ENCODE assay signal across 12 mouse cellular contexts in the genomic region with DNA sequence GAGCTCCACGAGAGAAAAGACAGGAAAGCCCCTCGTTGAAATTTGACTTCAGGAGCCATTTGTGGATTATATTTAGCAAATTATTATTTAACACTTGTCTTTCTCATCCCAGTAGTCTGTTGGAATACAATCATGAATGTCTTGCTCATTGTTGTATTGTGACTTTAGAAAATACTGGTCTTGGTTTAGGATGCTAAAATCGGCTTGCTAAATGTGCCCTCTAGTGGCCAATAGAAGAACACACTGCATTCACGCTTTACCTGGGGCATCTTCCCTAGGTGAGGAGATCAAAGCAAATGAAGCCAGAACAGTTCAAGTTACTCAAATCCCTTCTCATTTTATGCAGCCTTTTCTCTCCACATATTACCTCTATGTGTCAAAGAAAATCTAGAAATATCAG. TPM values are rescaled to one million over a fixed set of nuclear protein-coding genes. Genes with fewer than 3 reads are reported as not detected.
A peak's percentile ranks its signal among the peaks of the same experiment; 100 is the strongest.
DNase-seq lines count a peak whose midpoint lies in the region; ATAC-seq and TF ChIP-seq lines count a peak whose summit lies in the region.
"Had no signal": no experiment of that assay in that cellular context is flagged by ENCODE, and none has a peak within 500 bp of the region (broad histone marks: within the 10 kb centered on the region; RNA-seq: fewer than 3 reads in every experiment).

No protein-coding gene starts in this region.

- 46% methylated on average over 4 of the region's 4 CpGs for WGBS in cerebellum, adult 2 months
- WGBS in embryonic facial prominence, embryonic 11.5 days, result 49% methylated on average over 4 of the region's 4 CpGs

- no peaks in the 10 kb centered on the region for H3K4me1 ChIP-seq in cerebellum, adult 2 months (ENCODE audit: control insufficient read depth, insufficient read depth, low read length)
- no peaks in the 10 kb centered on the region for H3K4me1 ChIP-seq in embryonic facial prominence, embryonic 11.5 days (ENCODE audit: control insufficient read depth, insufficient read depth, low read length)
- H3K4me1 ChIP-seq: limb, embryonic 12.5 days; neural tube, embryonic 13.5 days had no signal

- H3K36me3 ChIP-seq in embryonic facial prominence, embryonic 11.5 days (replicated peaks; ENCODE audit: control insufficient read depth, insufficient read depth, low read depth, low read length), result no peaks in the 10 kb centered on the region
- H3K36me3 ChIP-seq: limb, embryonic 12.5 days; neural tube, embryonic 13.5 days had no signal

- no peak overlapping the region for H3K4me2 ChIP-seq in embryonic facial prominence, embryonic 11.5 days (ENCODE audit: low read depth, low read length)
- H3K4me2 ChIP-seq: limb, embryonic 12.5 days; neural tube, embryonic 13.5 days had no signal

- DNase-seq in cerebellum, adult 2 months, result peak in 1 of 2 experiments; percentile 9
- no peak for DNase-seq in cerebellum, adult 9-11 months
- peak; percentile 28 for DNase-seq in layer of hippocampus, adult 11-12 months (ENCODE audit: low spot score)
- no peak for DNase-seq in layer of hippocampus, adult 8-10 months (ENCODE audit: low spot score in 2 of 2)
- peak; percentile 22 for DNase-seq in A20 (ENCODE audit: low read depth, low spot score)
- DNase-seq in embryonic facial prominence, embryonic 11.5 days (ENCODE audit: low spot score), result peak; percentile 48
- DNase-seq in ovary, postnatal 14 days (ENCODE audit: low spot score), result no peak
- DNase-seq: thymus, postnatal 25 days had no signal

- H3K9me3 ChIP-seq in embryonic facial prominence, embryonic 11.5 days (replicated peaks; ENCODE audit: control insufficient read depth, low read length), result no peaks in the 10 kb centered on the region
- H3K9me3 ChIP-seq: limb, embryonic 12.5 days; neural tube, embryonic 13.5 days had no signal

- H3K27ac ChIP-seq in cerebellum, adult 2 months (ENCODE audit: insufficient read depth, low read length), result no peak overlapping the region
- H3K27ac ChIP-seq in embryonic facial prominence, embryonic 11.5 days (replicated peaks; ENCODE audit: low read depth, low read length), result no peak overlapping the region
- H3K27ac ChIP-seq: limb, embryonic 12.5 days; neural tube, embryonic 13.5 days had no signal

- ATAC-seq in embryonic facial prominence, embryonic 11.5 days (replicated peaks; ENCODE audit: insufficient number of reproducible peaks, low FRiP score, low TSS enrichment, low read depth), result no peak
- no peak for ATAC-seq in erythroid progenitor cell, adult 5-6 weeks (replicated peaks; ENCODE audit: low FRiP score, poor library complexity, severe bottlenecking)

- H3K4me3 ChIP-seq in cerebellum, adult 2 months (replicated peaks; ENCODE audit: insufficient read depth, low read depth, low read length), result no peak overlapping the region
- H3K4me3 ChIP-seq in embryonic facial prominence, embryonic 11.5 days (ENCODE audit: low read depth, low read length), result no peak overlapping the region
- H3K4me3 ChIP-seq: limb, embryonic 12.5 days; neural tube, embryonic 13.5 days had no signal

- H3K9ac ChIP-seq in embryonic facial prominence, embryonic 11.5 days (replicated peaks; ENCODE audit: low read length), result no peak overlapping the region
- H3K9ac ChIP-seq: limb, embryonic 12.5 days; neural tube, embryonic 13.5 days had no signal

- H3K27me3 ChIP-seq in cerebellum, adult 2 months (ENCODE audit: control insufficient read depth, insufficient read depth, low read length), result no peaks in the 10 kb centered on the region
- no peaks in the 10 kb centered on the region for H3K27me3 ChIP-seq in embryonic facial prominence, embryonic 11.5 days (ENCODE audit: control insufficient read depth, insufficient read depth, low read length)
- H3K27me3 ChIP-seq: limb, embryonic 12.5 days had no signal

- TF ChIP-seq CTCF in cerebellum, adult 2 months (IDR thresholded peaks at IDR 0.05; ENCODE audit: borderline replicate concordance, insufficient read depth, low read depth, low read length), result peak; percentile 39; the same call in 1 of the 2 replicates

- TF ChIP-seq POLR2A in cerebellum, adult 2 months (IDR thresholded peaks at IDR 0.05; ENCODE audit: borderline replicate concordance, insufficient read depth, low read length), result no peak

RNA-seq across cellular contexts. Expression of gene Ovch2, which starts 21.4 kb away (rescaled TPM):
- not detected in 2 replicates for polyA plus RNA-seq in cerebellum, adult 2 months (2012; rRNA removed)
- total RNA-seq in layer of hippocampus, adult 8-10 months (2022), result not detected
- not detected in 2 replicates for polyA plus RNA-seq in embryonic facial prominence, embryonic 11.5 days (2014; fragmentation: Nextera tagmentation; extraction: Ambion mirVana)
- not detected in 2 replicates for total RNA-seq in erythroid progenitor cell, adult 5-6 weeks (2015; ENCODE audit: low replicate concordance)
- total RNA-seq in erythroid progenitor cell, adult 5-6 weeks (2017; ENCODE audit: low replicate concordance), result not detected in 2 replicates
- polyA plus RNA-seq: heart, embryonic 14.5 days; limb, embryonic 12.5 days; neural tube, embryonic 13.5 days had no signal

RNA-seq across cellular contexts. Expression of gene Cyb5r2, which starts 21.8 kb away (rescaled TPM):
- 0.47 and 0.51 TPM in 2 replicates for polyA plus RNA-seq in cerebellum, adult 2 months (2012; rRNA removed)
- under 1 TPM in 3 of 4 experiments, not detected in 1; 0.16 to 0.43 (median 0.27) TPM for total RNA-seq in layer of hippocampus, adult 8-10 months (2022)
- 0.29 and 0.31 TPM in 2 replicates for polyA plus RNA-seq in embryonic facial prominence, embryonic 11.5 days (2014; fragmentation: Nextera tagmentation; extraction: Ambion mirVana)
- total RNA-seq in erythroid progenitor cell, adult 5-6 weeks (2015; ENCODE audit: low replicate concordance), result not detected in 2 replicates
- not detected in 2 replicates for total RNA-seq in erythroid progenitor cell, adult 5-6 weeks (2017; ENCODE audit: low replicate concordance)

RNA-seq across cellular contexts. Expression of gene Olfr467, which starts 32.5 kb away (rescaled TPM):
- polyA plus RNA-seq in cerebellum, adult 2 months (2012; rRNA removed), result not detected in 2 replicates
- not detected for total RNA-seq in layer of hippocampus, adult 8-10 months (2022)
- polyA plus RNA-seq in embryonic facial prominence, embryonic 11.5 days (2014; fragmentation: Nextera tagmentation; extraction: Ambion mirVana), result not detected in 2 replicates
- not detected in 2 replicates for total RNA-seq in erythroid progenitor cell, adult 5-6 weeks (2015; ENCODE audit: low replicate concordance)
- not detected in 2 replicates for total RNA-seq in erythroid progenitor cell, adult 5-6 weeks (2017; ENCODE audit: low replicate concordance)
- polyA plus RNA-seq: heart, embryonic 14.5 days; limb, embryonic 12.5 days; neural tube, embryonic 13.5 days had no signal

RNA-seq across cellular contexts. Expression of gene Olfr469, which starts 45.7 kb away (rescaled TPM):
- polyA plus RNA-seq in cerebellum, adult 2 months (2012; rRNA removed), result not detected in 2 replicates
- total RNA-seq in layer of hippocampus, adult 8-10 months (2022), result not detected
- polyA plus RNA-seq in embryonic facial prominence, embryonic 11.5 days (2014; fragmentation: Nextera tagmentation; extraction: Ambion mirVana), result not detected in 2 replicates
- not detected in 2 replicates for total RNA-seq in erythroid progenitor cell, adult 5-6 weeks (2015; ENCODE audit: low replicate concordance)
- not detected in 2 replicates for total RNA-seq in erythroid progenitor cell, adult 5-6 weeks (2017; ENCODE audit: low replicate concordance)
- polyA plus RNA-seq: heart, embryonic 14.5 days; limb, embryonic 12.5 days; neural tube, embryonic 13.5 days had no signal

Comparison
In these comparisons a context has a peak if more than half of its experiments do, and no peak if none do; other contexts are left out.
1. DNase-seq: peak in layer of hippocampus, adult 11-12 months (single experiment), A20 (single experiment) and embryonic facial prominence, embryonic 11.5 days (single experiment); none in cerebellum, adult 9-11 months (single experiment), layer of hippocampus, adult 8-10 months (0 of 2) and ovary, postnatal 14 days (single experiment).